Mouse (Mus musculus): ENCODE measurements around the gene Tmem88.

The Tmem88 gene

DNA sequence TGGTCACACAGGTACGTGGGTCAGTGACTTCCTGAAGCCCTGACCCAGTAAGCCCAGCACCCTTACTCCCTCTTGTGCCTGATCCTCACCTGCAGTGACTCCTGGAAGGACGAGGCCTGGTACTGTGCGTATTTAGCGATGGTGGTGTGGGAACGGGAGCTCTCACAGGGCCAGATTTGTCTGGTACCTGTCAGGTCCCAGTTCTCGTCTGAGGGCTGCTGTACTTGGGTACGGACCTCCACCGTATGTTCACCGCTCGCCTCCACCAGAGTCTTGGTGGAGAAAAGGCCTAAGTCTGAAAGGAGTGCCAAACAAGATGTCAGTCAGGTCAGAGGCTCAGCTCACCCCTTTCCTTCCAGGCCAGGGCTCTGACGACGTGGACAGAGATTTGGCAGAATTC lies 4.0 kb upstream of the Tmem88 start:
- no peak for DNase-seq

DNA sequence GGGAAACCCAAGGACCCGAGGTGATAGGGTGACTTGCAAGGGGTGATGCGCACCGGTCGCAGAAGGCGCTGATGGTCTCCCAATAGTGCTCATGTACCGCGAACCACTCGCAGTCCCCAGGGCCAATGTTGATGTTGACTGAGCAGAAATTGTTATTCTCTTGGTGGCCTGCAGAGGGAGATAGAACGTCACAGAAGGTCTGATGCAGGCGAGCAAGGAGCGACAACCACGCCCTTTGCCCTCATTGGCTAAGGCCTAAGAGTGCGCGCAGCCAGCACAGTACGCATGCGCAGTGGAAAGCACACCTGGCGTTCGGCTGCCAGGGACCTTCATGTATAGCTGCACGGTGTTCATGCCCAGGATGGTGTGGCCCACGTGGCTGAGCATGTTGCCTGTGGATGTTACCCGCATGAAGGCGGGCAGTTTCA lies 3.2 kb upstream of the Tmem88 start:
- DNase-seq = peak; percentile 79

DNA sequence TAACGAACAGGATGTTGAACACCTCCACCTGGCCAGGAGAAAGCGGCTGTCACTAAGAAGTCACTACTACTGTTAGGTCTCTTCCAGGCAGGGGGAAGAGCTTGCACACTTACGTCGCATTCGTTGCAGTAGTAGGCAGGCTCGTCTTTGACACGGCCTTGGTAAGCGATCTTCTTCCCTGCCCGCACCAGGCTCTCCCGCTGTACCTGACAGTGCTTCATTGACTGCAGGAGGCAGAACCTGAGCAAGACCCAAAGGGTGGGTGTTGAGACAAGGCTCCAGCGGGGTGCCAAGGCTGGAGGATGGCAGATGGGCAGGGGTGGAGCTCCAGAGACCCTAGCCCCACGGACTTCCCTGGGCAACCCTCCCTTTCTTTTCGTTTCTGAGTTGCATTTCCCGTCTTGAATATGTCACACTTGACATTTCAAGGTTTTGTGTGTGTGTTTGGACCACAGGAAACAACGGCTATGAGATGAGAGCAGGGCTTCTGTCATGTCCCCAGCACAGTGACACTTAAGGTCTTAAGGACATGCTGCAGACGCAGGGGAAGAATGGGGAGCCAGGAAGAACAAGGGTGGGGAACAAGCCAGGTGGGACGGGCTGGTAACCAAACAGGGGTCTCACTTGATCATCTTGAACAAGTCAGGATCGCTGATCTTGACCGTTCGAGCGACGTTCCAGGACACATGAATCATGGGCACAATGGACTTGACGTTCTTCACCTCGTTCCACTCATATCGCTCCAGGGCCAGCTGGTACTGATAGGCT lies 2.2 kb upstream of the Tmem88 start:
- no peak for DNase-seq

DNA sequence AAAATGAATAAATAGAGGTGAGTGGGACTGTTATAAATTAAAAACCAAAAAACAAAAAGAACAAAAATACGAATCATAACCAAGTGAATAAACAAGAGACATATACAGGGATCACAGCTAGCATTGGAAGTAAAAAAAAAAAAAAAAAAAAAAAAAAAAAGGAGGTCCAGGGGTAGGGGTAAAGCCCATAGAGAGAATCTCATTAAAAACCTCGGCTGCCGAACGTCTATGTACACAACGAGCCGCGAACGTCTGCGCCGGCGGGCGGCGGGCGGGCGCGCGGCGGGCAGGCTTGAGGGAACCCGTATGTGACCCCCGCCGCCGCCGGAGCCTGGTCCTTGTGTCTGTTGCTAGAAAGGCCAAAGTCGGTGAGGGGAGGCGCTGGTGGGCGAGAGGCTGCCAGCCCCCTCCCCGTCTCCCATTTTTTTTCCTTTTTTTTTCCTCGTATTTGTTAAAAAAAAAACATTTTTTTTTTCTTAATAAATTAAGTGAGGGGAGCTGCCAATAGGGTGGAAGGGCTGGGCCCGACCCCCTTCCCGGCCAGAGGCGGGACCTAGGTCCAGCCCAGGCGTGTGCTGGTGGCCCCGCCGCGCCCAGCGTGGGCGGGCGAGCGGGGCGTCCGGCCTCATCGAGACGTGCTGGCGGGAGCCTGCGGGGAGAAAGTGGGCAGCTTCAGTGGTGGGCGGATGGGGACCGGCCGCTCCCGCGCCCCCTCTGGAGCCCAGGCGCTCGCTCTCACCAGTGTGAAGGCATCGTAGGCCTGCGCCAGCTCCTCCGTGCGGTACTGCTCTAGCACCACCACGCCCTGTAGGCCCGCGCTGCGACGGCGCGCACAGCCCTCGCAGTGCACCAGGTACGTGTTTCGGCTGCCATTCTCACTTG lies 1.4 kb upstream of the Tmem88 start:
- no peak for DNase-seq

DNA sequence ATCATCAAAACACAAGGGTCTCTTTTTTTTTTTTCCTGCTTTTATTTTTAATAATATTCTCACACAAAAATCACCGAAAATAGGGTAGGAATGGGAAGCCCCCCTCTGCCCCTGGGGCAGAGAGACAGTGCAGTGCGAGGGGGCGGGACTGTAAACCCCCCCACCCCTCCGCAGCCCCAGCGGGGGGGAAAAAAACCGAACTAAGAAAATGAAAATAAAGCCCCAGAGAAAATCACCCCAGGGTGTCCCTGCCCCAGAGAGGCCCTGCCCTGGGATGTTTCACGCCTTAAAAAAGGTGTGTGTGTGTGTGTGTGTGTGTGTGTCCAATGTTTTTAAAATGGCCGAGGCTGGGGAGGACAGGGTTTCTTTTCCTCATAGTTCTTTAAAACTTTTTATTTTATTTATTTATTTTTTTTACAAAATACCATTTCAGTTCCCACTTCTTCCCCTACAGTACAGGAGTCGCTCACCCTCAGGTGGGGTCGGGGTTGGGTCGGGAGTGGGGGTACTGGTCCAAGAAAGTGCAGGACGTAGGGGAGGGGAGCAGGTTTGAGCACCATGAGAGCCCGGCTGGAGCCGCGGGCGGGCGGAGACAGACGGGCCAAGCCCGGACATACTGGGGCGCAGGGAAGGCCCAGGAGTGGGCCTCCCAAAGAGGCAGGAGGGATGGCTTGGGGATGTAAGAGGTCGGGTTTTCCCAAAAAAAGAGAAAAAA lies 609 bp upstream of the Tmem88 start:
- no peak for DNase-seq

DNA sequence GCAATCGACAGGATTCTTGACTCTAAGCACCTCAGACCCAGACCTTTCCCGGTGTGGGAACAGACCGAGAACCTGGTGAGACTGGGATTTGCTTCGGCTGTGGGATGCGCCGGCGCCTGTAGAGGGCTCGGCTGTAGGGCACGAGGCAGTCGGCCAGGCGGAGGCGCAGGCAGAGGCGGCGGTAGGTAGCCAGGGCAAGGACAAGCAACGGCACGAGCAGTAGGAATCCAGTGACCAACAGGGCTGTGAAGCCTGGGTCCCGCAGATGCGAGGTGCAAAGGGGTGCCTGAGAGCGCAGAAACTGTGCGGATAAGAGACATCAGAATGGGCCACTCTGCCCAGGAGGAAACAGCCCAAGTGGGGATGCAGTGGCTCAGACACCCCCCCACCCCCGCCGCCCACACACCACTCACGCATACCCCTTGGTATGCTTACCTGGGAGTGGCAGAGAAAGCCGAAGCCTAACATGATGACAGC lies 415 bp downstream of the Tmem88 start:
- DNase-seq = peak; percentile 40

DNA sequence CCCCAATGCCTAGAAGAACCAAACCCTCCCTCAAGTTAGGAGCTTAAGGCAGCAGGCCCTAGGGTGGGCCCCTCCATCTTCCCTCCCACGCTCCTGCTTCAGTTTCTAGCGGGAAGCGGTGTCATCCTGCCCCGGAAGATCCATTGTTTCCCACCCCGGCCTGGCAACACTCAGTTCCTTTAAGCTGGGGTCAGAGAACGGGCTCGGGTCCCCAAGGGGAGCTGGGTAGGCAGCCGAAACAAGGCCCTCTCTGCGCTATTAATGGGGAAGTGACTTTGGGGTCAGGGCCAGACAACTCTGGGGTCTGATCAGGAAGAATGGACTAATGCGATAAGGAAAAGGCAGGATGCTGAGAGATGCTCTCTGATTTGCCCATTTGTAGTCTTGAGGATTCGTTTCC lies 1.3 kb downstream of the Tmem88 start:
- DNase-seq = peak; percentile 22

DNA sequence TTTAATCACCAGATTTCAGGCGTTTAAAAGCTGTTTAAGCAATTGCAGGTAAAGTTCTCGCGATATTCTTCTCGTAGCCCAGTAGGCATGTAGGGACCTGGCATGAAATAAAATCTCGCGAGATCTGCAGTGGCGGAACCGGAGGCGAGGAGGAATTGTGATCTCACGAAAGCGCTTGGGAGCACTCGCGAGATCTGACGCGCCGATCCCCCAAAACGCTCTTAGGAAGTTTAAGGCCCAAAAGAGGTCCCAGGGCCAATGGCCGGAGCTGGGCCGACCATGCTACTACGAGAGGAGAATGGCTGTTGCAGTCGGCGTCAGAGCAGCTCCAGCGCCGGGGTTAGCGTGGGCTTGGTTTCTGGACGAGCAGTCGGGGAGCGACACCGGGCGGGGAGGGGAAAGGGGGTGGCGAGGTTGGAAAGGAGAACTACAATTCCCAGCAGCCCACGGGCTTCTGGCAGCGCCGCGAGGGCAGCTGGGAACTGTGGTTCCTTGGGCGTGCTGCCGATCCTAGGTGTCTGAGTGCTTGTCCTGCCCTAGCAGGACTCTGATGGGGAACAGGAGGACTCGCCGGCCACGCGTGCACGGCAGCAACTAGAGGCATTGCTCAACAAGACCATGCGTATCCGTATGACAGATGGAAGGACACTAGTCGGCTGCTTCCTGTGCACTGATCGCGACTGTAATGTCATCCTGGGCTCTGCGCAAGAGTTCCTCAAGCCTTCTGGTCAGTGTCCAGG lies 2.2 kb downstream of the Tmem88 start:
- DNase-seq = peak; percentile 87

DNA sequence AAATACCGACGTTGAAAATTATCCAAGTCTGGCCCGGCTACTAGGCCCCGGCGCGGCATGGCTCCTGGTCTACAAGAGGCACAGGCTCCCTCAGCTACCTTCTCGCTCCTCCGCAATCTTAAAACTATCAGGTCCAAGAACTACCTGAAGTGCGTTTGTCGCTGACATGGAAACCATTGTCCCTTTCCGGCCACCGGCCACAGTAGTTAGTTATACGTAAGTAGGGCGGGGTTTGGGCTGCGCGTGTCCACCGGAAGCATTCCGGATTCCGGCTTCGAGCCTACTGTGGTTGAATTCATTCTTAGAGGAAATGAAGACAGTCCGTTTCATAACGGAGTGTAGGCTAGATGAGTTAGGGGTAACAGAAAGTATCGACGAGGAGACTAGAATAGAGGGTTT lies 2.8 kb downstream of the Tmem88 start, which contains the start of the genes Naa38 and Cyb5d1:
TSS of gene Naa38 (plus strand) at position 253 of the 399 bp plus-strand sequence.
TSS of gene Cyb5d1 (minus strand) at position 397 of the 399 bp plus-strand sequence.
- peak; percentile 77 for DNase-seq

DNA sequence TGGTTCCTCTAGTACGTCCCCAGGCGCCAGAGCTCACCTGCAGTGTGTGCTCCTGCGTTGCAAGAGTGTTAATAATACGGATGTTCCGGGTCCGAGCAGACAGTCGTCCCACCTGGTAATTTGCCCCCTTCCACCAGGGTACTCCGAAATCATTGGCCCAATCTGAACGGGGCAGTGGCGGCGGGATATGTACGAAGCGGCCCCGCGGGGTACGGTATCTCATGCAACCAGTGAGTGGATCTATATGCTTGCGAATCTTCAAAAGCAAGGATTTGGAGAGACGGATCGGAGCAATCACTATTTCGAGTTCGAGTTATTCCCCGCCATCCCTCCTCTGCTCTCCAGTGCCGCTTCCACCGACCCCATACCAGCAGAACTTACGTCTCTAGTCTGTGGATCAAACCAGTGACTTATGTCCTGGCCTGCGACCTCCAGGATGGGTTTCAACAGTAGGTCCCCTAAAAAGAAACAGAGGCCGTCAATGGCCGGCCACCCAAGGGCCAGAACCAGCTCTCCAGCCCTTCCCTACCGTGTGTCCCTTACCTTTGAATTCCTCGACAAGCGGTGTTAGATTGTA lies 3.4 kb downstream of the Tmem88 start:
- peak; percentile 6 for DNase-seq

DNA sequence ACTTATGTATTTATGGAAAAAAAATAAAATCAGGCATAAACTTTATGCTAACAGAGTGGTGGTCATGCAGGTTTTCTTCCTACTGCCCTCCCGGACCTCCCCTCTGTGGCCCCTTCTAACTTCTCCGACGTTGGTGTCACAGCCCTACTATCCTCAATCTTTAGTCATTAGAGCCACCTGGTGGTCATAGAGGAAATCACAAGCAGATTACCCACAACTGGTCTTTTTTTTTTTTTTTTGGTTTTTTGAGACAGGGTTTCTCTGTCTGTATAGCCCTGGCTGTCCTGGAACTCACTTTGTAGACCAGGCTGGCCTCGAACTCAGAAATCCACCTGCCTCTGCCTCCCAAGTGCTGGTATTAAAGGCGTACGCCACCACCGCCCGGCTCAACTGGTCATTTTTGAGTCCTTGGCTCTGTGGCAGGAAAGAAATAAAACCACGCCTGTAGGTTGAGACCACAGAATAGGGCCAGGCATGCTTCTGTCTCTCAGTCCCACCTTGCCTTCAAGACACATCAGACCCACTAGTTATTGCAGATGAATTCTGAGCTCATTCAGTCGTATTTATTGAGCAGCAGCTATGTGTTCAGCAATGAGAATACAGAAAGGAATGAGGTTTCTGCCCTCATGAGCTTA lies 7.5 kb downstream of the Tmem88 start:
- peak; percentile 61 for DNase-seq

DNA sequence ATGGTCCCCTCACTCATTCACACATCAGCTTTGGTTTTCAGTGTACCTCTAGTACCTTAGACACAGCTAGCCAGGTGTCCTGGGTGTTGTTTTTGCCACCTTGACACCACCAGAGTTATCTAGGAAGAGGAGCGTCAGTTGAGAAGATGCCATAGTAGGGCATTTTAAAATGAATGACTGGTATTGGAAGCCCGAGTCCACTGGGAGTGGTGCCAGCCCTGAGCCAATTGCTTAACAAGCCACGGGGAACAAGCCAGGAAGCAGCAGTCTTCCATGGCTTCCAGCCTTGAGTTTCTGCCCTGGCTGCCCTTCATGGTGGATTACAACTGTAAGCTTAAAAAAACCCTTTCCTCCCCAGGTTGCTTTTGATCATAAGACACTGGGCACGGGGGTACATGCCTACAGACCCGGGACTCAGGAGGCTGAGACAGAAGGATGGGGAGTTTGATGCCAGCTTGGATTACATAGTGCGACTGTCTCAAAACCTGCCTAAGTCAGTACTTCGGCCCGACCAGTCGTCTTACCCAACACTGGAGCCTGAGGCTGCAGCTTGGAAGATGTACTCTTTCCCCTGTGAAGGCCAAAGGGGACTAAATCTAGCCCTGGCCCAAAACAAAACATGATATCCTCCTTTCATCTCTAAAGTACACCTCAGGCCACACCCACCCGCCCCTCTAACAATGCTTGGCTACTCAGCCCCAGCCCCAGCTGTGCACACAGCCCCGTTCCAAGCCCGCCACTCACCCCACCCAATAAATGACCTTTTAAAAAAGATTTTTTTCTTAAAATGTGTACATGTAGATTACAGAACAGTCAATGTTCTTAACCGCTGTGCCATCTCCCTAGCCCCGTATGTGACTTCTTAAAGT lies 8.3 kb downstream of the Tmem88 start:
- peak; percentile 70 for DNase-seq

DNA sequence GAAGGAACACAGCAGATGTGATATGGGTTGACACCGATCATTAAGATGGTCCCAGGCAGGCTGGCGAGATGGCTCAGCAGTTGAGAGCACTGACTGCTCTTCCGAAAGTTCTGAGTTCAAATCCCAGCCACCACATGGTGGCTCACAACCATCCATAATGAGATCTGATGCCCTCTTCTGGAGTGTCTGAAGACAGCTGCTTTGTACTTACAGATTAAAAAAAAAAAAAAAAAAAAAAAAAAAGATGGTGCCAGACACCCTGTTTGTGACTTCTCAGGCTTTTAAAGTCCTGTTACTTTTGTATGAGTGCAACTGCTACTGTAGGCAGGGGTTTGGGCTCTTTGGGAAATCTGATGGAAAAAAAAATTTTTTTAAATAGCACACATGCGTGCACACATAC lies 9.4 kb downstream of the Tmem88 start:
- DNase-seq = no peak

DNA sequence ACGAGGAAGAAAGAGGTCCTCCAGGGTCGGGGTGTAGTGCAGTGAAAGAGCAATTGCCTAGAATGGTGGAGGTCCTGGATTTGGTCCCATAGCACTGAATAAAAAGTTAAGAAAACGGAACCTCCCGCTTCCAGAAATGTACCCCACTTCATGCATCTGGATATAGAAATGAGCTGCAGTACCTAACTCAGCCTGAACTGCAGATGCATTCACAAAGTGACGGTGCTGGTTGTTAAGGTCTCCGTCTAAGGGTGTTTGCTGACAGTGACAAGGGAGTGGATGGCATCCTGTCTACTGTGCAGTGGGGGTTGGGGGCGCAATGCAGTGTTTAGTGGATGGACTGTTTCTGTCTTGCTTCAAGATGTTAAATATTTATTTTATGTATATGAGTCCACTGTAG lies 11.3 kb downstream of the Tmem88 start:
- DNase-seq = no peak

DNA sequence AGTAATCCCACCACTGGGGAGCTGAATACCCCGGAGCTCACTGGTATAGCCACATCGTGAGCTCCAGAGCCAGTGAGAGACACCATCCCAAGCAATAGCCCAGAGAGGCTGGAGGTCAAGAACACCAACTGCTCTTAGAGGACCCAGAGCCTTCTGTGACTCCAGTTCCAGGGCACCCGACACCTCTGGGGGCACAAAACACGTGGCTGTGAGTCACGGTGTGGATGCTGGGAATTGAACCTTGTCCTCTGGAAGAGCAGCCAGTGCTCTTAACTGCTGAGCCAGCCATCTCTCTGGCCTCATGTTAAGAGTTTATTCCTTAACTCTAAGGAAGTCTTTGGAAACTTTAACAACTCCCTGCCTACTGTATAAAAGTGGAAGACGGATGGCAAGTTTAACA lies 13.1 kb downstream of the Tmem88 start:
- no peak for DNase-seq

DNA sequence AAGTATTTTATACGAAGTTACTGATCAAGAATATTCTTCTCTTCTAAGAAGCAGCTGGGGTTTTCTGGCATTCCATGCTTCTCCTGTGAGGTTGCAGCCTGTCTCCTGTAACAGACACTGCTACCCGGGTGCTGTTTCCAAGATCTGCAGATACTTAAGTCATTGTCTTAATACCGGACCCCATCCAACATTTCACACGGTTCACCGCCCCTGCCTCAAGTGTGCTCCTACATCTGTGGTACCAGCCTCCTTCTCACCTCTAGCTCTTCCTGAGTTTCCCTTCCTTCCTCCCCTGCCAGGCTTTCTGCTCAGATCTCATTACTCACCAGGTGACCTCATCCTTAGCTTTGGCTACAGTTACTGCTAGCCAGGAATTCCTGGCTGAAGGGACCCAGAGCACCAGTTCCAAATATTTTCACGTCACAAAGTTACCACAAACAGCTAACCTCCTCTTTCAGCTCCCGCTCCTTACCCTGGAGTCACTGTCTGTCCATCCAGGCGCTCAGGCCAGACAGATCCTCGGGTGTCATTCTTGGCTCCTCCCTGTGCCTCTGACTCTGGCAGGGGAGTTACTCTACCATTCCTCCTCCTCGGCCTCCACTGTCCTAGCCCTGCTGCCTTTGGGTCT lies 15.4 kb downstream of the Tmem88 start:
- no peak for DNase-seq

DNA sequence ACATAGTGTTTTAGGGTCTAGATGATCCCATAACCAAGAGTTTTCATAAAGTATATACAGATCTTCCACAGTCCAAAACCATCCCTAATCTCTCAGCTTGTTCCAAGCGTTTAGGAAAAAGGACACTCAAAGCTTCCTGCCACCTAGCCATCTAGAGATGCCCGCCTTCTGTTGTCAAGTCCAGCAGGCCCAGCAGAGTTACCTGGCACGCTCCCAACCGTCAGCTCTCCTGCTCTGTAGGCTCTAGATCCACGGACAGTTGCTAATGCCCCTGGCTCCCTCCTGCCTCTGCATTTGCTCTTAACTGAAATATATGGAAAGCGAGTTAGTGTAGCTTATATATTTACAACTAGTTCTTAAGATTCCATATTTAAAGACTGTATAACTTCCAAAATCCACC lies 16.7 kb downstream of the Tmem88 start:
- no peak for DNase-seq

DNA sequence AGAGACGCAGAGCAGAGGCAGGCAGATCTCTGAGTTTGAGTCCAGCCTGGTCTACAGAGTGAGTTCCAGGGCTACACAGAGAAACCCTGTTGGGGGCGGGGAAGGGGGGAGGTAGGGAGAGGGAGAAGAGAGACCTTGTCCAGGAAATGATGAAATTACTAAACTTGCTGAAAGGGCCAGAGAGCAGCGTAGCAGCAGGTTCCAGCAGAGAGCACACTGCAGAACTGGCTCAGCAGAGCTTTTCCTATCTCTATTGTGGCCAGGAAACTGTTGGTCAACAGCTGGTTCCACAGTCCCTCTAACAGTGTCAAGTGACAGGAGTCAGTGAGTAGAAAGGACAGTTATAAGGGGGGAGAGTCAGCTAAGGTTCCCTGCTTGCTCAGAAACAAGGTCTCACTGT lies 18.4 kb downstream of the Tmem88 start:
- DNase-seq = no peak

DNA sequence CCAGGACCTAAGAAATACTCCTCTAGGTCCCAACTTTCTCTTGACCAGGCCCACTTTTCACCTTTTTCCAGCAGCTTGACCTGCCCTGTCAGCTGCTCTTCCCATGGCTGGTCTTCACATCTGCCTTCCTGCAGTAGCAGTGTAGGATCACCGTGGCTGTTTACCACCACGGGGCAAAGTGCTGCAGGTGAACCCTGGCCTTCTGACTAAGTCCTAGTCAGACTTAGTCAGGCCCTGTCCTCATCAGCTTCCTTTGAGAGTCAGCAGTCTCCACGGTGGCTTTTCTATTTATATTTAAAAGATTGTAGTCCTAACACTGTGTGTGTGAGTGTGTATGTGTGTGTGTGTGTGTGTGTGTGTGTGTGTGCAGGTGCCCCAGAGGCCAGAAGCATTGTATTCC lies 20.3 kb downstream of the Tmem88 start:
- DNase-seq = no peak

DNA sequence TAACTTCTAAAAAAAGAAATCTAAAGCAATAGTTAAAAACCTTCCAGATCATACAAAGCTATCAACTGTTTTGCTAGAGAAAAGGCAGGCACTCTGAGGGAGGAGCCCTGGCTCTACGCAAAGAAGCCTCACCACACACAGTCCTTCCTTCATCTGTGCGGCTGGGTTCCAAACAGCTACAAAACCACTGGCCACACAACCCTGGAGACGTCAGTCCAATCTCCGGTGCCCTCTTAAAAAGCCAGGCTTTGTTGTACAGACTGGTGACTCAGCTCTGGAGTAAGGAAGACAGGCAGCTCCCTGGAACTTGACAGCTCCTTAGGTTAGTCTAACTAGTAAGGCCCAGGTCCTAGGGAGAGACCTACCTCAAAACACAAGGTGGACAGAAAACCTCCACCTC lies 22.4 kb downstream of the Tmem88 start:
- DNase-seq = no peak
